Mouse (Mus musculus): ENCODE results near the gene Gm21778. TPM values are rescaled to one million over a fixed set of nuclear protein-coding genes. Genes with fewer than 3 reads are reported as not detected.
"Not testable (repeated sequence)": the region's sequence is repeated elsewhere in the genome, so short reads cannot be mapped to it uniquely, and the experiment has no call there.

Gm21778 gene
- not detected for total RNA-seq (2021)
- long read RNA-seq, experiment 1, result 0 reads
- long read RNA-seq, experiment 2, result 0 reads

GRCm38 (mm10) chrY:5942160-5942559 lies at the start of gene Gm21778:
Gene Gm21778 (plus strand): TSS chrY:5942460.
- not testable (repeated sequence) for DNase-seq

Other genes starting within 250 kb of the Gm21778 start
- not detected for gene Gm20914, start 216.5 kb upstream of the Gm21778 start, total RNA-seq (2021)
- gene Gm28171, start 149.1 kb upstream of the Gm21778 start, total RNA-seq (2021), result not detected

Measured in gastrocnemius, postnatal 25 days (tissue).